Mouse (Mus musculus) cerebellum, adult 11-12 months (tissue): ENCODE data around the gene Kif17.
"Not testable (repeated sequence)": the region's sequence is repeated elsewhere in the genome, so short reads cannot be mapped to it uniquely, and the experiment has no call there.

Source experiments
- DNase-seq: peaks from one replicate; pipeline ENCODE4 v3.0.0; 2022

Kif17 gene

DNA sequence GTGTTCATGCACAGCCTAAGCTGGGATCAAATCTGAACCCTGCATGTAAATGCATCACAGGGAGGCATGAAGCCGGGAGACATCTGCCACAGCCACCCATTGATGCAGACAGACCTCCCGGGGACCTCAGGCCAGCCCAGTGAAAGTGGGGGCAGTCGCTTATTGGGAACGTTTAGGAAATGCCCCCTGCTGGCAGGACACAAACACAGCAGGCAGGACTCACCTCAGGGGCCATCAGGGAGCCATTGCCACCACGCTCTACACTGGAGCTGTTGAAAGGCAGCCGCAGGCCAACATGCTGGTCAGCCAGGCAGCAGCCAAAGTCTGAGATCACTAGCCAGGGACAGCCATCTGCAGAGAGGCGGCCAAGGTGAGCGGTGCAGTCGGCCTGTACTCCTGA lies 65.5 kb downstream of the Kif17 start:
- DNase-seq: no peak

DNA sequence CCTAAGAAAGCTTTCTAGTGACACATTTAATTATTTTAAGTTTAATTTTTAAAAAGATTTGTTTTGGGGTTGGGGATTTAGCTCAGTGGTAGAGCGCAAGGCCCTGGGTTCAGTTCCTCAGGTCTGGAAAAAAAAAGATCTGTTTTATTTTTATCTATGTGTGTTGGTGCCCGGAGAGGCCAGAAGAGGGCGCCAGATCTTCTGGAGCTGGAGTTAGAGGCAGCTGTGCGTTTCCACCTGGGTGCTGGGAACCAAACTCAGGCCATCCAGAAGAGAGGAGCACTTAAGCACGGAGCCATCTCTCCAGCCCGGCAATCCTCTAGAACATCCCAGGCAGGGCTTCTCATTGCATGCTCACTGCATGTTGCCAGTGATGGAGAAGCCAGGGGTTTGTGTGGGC lies 66.1 kb downstream of the Kif17 start:
- no peak for DNase-seq

DNA sequence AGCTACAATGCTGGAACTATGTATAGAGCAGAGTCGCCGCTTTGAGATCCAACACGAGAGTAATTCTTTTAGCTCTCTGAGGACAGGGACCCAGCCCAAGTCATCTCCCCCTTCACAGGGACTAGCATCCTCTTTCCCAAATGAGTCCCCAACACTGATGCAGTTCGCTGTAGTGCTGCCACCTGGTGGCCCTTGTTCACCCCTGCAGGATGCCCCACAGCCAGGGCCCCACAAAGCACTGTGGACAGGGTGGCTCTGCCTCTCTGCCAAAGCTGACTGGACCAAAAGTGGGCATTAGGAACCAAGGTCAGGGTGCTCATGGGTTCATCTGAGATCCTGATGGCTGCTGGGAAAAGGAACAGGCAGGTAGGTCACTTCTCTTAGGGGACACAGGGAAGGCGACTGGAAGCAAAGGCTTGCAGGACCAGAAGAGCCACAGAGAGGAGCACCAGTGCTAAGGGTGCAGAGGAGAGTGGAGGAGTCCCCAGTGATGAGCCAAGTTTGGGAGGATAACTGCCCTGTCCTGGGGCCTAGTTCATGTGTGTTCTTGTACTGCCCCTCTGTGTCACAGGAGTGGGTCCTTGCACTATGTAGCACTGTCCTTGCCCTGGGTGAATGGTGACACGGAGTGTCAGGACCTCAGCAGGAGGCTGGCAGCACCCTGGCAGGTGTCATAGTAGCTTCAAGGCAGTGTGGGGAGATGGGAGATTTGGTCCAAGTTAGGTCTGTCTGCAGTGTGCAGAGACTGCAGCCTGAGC lies 68.5 kb downstream of the Kif17 start:
- no peak for DNase-seq

- peak; percentile 84 for DNase-seq
Measured at GRCm38 (mm10) chr4:138319508-138319907, 69.3 kb downstream of the Kif17 start.

- no peak for DNase-seq
Measured at GRCm38 (mm10) chr4:138320711-138321110, 70.5 kb downstream of the Kif17 start.

- no peak for DNase-seq
Measured at GRCm38 (mm10) chr4:138321488-138321887, 71.3 kb downstream of the Kif17 start.

GRCm38 (mm10) chr4:138322692-138323091 lies 72.5 kb downstream of the Kif17 start:
- no peak for DNase-seq

DNA sequence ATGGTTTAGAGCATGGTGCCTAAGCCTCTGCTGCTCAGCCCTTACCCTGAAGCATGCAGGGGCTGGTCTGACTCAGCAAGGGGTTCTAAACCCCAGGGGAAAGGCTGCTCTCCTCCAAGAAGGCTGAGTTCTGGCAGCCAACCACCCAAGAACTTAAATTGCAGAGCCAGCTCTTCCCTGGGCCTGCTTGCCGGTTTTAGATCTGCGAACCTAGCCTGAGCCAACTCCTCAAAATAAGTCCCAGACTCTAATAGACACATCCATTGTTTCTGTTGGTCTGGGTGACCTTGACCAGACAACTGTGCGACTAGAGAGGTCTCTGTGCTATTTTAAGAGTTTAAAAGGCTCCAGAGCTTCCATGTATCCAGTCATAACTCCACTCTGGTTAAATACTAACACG lies 73.5 kb downstream of the Kif17 start:
- no peak for DNase-seq

DNA sequence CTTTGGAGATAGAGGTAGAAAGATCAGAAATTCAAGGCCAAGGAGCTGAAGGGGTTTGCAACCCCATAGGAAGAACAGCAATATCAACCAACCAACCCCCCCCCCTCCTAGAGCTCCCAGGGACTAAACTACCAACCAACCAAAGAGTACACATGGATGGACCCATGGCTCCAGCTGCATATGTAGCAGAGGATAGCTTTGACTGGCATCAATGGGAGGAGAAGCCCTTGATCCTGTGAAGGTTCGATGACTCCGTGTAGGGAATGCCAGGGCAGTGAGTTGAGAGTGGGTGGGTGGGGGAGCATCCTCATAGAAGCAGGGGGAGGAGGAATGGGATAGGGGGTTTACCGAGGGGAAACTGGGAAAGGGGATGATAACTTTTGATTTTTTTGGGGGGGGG lies 74.2 kb downstream of the Kif17 start:
- no peak for DNase-seq

DNA sequence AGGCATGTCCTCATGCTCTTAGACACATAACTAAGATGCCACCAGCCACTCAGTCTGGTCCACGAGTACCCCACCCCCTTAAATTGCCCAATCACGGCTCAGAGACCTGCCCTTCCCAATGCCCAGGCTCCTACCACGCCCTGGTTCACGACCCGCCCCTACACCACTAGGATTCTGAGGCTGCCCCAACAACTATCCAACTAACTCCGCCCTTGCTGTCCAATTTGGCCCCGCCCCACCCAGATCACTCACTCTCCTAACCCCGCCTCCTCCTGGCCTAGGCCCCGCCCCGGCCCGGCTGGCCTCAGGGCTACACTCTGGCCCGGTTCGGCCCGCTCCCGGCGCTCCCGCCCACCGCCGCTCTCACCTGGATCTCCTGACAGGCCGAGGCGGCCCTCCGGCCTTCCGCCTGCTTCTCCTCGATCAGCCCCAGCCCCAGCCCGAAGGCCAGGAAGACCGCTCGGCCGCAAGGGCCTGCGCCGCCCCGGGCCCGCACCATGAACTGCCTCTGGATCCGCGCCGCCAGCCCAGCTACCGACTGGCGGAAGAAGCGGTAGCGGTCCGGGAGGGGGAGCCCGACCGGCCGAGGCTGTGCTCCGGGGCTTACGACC lies 75.3 kb downstream of the Kif17 start:
- peak; percentile 96 for DNase-seq

GRCm38 (mm10) chr4:138326077-138326695 lies 76.0 kb downstream of the Kif17 start, which contains the start of gene Pink1:
Pink1 (minus strand) TSS chr4:138326307.
- peak; percentile 90 for DNase-seq

- DNase-seq: not testable (repeated sequence)
Measured at GRCm38 (mm10) chr4:138327155-138327554, 76.9 kb downstream of the Kif17 start.

DNA sequence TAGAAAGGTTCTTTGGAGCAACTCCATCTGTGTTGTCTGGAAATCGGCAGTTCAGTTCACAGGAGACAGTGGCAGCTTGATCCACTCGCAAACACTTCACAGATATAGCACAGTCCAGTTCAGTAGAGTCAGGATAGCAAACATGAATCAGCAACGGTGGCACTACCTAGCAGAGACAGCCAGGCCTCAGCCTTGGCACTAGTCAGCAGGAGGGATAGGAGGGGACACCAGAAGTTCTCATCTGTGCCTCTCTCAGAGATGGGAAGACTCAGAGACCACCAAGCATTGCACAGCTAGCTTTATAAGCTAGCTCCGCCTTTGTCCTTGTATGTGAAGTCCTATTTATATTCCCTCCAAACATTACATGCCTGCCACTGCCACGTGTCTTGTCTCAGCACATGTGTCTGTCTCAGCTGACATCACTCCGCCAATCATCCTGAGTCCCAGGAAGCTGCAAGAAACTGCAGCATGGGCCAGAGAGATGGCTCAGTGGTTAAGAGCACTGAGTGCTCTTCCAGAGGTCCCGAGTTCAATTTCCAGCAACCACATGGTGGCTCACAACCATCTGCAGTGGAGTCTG lies 77.7 kb downstream of the Kif17 start:
- no peak for DNase-seq

GRCm38 (mm10) chr4:138330264-138330671 lies 80.0 kb downstream of the Kif17 start:
- DNase-seq: no peak

DNA sequence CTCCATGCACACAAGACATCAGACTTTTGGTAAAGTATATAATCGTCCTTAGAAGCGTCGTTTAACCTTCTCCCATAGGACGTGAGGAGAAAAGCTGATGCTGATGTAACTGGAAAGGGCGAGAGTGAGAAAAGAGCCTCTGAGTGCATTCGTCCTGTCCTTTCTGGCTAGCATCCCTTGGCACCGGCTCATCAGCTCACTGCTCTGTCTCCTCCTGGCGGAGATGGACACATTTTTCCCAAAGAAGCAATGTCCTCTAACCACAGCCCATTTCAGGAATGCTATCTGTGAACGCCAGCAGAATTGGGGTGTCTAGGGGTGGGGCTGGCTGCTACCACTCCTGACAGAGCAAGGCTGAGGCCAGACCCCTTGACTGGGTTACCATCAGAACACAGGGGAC lies 81.4 kb downstream of the Kif17 start:
- DNase-seq: no peak

DNA sequence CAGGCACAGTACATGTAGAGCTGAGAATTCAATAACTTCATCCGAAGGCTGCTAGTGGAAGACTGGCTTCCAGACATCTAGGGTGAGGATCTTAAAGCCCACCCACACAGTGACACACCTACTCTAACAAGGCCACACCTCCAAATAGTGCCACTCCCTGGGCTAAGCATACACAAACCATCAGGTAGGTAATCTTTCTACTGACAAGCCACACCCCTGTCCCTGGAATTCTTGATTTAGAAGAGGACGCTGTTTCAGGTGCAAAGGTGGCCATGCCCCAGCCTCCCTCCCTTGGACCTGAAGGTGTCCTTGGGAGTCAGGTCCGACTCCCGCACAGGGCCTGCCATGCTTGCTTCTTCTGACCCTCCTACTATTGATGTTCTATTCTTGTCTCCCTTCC lies 82.9 kb downstream of the Kif17 start:
- no peak for DNase-seq

DNA sequence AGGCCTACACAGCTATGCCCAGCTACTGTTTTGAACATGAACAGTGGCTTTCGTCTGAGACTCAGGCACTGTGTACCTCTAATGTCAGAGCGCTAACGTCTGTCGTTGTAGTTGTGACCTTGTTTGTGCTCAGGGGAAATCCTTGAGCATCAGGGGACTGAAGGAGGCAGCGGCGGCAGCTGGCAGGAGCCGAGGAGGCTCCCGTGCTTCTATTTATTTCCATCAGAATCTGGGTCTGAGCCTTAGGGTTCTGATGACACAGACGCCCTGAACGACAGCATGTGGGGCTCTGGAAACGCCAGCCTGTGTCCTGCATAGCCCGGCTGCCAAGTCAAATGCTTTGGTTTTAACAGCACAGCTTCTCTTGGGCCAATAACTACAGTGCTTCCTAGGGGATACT lies 84.8 kb downstream of the Kif17 start:
- no peak for DNase-seq

DNA sequence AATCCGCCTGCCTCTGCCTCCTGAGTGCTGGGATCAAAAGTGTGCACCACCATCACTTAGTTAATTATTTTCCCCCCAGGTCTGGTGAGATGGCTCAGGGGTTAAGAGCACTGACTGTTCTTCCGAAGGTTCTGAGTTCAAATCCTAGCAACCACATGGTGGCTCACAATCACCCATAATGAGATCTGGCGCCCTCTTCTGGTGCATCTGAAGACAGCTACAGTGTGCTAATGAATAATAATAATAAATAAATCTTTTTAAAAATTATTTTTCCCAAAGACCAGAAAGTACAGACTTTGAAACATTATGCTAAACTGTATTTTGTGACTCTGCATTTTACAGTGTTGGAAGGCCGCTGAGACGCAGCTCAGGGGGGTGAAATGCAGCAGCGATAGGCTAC lies 85.4 kb downstream of the Kif17 start:
- no peak for DNase-seq

DNA sequence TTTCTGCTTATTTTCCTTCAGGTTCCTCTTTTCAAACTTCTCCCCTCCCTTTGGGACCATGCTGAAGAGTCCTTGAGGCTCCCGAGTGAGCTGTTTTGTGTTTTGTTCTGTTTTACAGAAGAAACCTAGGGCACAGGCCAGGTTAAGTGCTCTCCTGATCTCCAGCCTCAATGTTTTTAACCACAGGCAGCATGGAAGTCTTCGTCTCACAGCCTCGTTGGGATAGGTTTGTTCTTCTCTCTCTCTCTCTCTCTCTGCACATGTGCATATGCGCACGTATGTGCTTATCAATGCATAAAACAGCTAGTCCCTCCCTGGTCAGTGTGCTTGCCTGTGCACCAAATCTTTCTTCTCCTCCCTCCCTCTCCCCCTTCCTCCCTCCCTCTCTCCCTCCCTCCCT lies 86.6 kb downstream of the Kif17 start:
- no peak for DNase-seq

- no peak for DNase-seq
Measured at GRCm38 (mm10) chr4:138337341-138337740, 87.1 kb downstream of the Kif17 start.

DNA sequence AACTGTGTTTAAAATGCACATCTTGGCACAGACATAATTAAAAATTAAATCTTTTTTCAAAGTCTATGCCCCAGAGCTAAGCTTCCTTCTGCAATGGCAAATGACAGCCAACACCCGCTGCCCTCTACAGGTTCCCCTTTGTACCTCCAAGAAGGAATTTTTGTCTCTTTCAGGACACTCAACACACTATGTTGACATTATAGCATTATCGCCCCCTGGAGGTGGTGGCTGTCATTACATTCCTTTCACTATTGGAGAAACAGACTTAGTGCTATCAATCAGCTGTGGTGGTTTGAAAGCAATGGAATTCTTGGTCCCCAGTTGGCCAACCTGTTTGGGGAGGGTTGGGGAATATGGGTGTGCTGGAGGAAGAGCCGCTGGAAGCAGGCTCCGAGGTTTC lies 89.7 kb downstream of the Kif17 start:
- DNase-seq: peak; percentile 56

GRCm38 (mm10) chr4:138341393-138341792 lies 91.2 kb downstream of the Kif17 start:
- no peak for DNase-seq

GRCm38 (mm10) chr4:138342048-138342447 lies 91.8 kb downstream of the Kif17 start:
- DNase-seq: no peak

DNA sequence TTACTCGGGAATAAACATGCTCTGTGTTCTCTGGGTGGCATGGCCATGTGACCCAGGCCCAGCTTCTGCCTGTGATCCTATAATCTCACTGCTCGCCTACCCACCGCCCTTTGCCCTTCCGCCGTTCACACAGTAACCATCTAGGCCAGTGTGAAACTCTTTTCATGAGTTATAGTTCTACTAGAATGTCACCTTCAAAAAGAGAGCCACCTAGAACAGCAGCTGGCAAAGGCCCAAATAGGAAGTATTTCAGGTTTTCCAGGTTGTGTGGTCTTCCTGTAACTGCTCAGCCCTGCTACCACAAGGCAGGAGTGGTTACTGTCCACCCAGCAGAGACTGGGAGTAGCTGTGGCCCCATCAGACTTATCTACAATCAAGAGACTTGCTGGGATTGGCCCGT lies 92.5 kb downstream of the Kif17 start:
- DNase-seq: no peak
